Mouse (Mus musculus): ENCODE results near the gene Dock2.

DNA sequence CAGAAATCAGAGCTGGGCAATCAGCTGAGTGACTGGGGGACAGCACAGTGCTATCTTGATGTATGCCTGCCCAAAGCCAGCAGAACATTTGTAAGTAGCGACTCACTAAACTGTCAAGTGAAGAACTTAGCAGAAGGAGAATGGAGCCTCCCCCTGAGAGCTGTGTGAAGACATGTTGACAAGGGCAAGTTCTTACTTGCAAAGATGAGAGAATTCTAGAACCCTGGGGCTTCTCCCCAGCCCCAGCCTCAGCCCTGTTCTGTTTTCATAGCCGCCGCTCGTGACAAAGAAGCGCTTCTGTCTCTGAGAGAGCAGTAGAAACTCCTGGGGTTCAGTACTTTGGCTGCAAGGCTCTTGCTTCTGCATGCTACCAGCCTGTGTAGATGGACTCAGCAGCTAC is 444.0 kb downstream of the Dock2 start:
- TF ChIP-seq CTCF (IDR thresholded peaks at IDR 0.05; ENCODE audit: borderline replicate concordance, insufficient read depth, low read length) (no peak), POLR2A (IDR thresholded peaks at IDR 0.05; ENCODE audit: low read depth, low read length) (no peak)

All from embryonic fibroblast, embryonic 13.5 days (primary cell).